10 mouse cellular contexts compared by ENCODE assay signal in the genomic region with DNA sequence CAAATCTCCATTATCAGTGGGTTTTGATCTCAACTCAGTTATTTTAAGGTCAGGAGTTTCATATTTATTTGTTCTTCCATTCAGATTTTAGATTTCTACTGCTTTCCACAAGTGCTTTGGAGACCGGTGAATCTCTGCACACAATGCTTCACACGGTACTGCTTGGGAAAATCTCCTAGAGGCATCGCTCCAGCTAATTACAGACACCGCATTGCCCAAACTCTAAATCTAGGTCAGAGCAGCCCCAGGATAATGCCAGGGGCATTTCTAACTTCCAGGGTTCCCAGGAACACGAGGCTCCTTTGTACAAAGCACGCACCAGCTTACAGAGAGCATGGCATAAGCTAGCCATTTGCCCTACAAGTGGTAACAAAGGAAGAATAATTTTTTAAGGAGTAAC. TPM values are rescaled to one million over a fixed set of nuclear protein-coding genes. Genes with fewer than 3 reads are reported as not detected.
DNase-seq lines count a peak whose midpoint lies in the region; ATAC-seq and TF ChIP-seq lines count a peak whose summit lies in the region.
"Had no signal": no experiment of that assay in that cellular context is flagged by ENCODE, and none has a peak within 500 bp of the region (broad histone marks: within the 10 kb centered on the region; RNA-seq: fewer than 3 reads in every experiment).

No protein-coding gene starts in this region.

- H3K27ac ChIP-seq in left cerebral cortex, adult 2 months: peak overlapping the region; percentile 64; the same call in 1 of the 2 replicates
- H3K27ac ChIP-seq in embryonic facial prominence, embryonic 15.5 days (replicated peaks): peak overlapping the region; percentile 73
- H3K27ac ChIP-seq in olfactory bulb, adult 2 months (ENCODE audit: insufficient read depth, low read depth, low read length): peak overlapping the region; percentile 49; the same call in 1 of the 2 replicates

- H3K36me3 ChIP-seq in embryonic facial prominence, embryonic 15.5 days: no peaks in the 10 kb centered on the region

- intact Hi-C loops in left cerebral cortex, adult 2 months (cut with DNase I): no loop called here
- intact Hi-C loops in left cerebral cortex, postnatal 4 days (cut with DNase I): no loop called here

- H3K9me3 ChIP-seq in embryonic facial prominence, embryonic 15.5 days (replicated peaks): no peaks in the 10 kb centered on the region

- TF ChIP-seq POLR2A in olfactory bulb, adult 2 months (IDR thresholded peaks at IDR 0.05; ENCODE audit: insufficient read depth, low read depth, low read length): no peak

- no peak for TF ChIP-seq CTCF in left cerebral cortex, adult 2 months (IDR thresholded peaks at IDR 0.05)
- no peak for TF ChIP-seq CTCF in olfactory bulb, adult 2 months (IDR thresholded peaks at IDR 0.05; ENCODE audit: insufficient read depth, low read depth, low read length)

- no peak overlapping the region for H3K4me3 ChIP-seq in left cerebral cortex, adult 2 months
- no peak overlapping the region for H3K4me3 ChIP-seq in embryonic facial prominence, embryonic 15.5 days (replicated peaks)
- H3K4me3 ChIP-seq in olfactory bulb, adult 2 months (ENCODE audit: insufficient read depth, low read depth, low read length): no peak overlapping the region

- H3K27me3 ChIP-seq in embryonic facial prominence, embryonic 15.5 days: no peaks in the 10 kb centered on the region

- H3K4me2 ChIP-seq in embryonic facial prominence, embryonic 15.5 days (replicated peaks): peak overlapping the region; percentile 34

- ATAC-seq in embryonic facial prominence, embryonic 15.5 days (ENCODE audit: insufficient number of reproducible peaks, low FRiP score, low TSS enrichment, low read depth): no peak
- no peak for ATAC-seq in megakaryocyte progenitor cell, adult 5-6 weeks (replicated peaks; ENCODE audit: poor library complexity)

- H3K9ac ChIP-seq in embryonic facial prominence, embryonic 15.5 days: no peak overlapping the region

- no peak for DNase-seq in left cerebral cortex, adult 2 months (ENCODE audit: extremely low spot score in 1 of 2, low spot score in 2 of 2)
- no peak for DNase-seq in left cerebral cortex, postnatal 4 days
- peak; percentile 78 for DNase-seq in cerebellum, adult 9-10 months
- DNase-seq in spleen, postnatal 14 days (ENCODE audit: low spot score in 2 of 2): no peak
- DNase-seq in heart, adult 9 months (ENCODE audit: low spot score in 2 of 2): no peak
- DNase-seq: gastrocnemius, postnatal 36 days; thymus, postnatal 4 days had no signal

- 22% methylated on average over 6 of the region's 6 CpGs for WGBS in embryonic facial prominence, embryonic 15.5 days
- 4% methylated on average over 6 of the region's 6 CpGs for WGBS in olfactory bulb, adult 2 months

- H3K4me1 ChIP-seq in embryonic facial prominence, embryonic 15.5 days: peaks cover 35% of the 10 kb centered on the region
- peaks cover 24% of the 10 kb centered on the region for H3K4me1 ChIP-seq in olfactory bulb, adult 2 months (ENCODE audit: control insufficient read depth, insufficient read depth, low read length)

RNA-seq across cellular contexts. Expression of a gene that starts 5.8 kb away (rescaled TPM):
- 10 to 100 TPM; 16.6 to 17.4 TPM for total RNA-seq in left cerebral cortex, adult 2 months (2021)
- total RNA-seq in left cerebral cortex, postnatal 4 days (2021): 10 to 100 TPM; 11.7 to 11.8 TPM
- polyA plus RNA-seq in embryonic facial prominence, embryonic 15.5 days (2015; fragmentation: Nextera tagmentation; extraction: Ambion mirVana): 9.2 and 11.1 TPM in 2 replicates
- polyA plus RNA-seq in olfactory bulb, adult 2 months (2012; ENCODE audit: insufficient read depth, insufficient read length, low replicate concordance, missing spikeins): not detected in 2 replicates
- total RNA-seq in megakaryocyte progenitor cell, adult 5-6 weeks (2015): 8.2 and 9.8 TPM in 2 replicates
- total RNA-seq in megakaryocyte progenitor cell, adult 5-6 weeks (2017): 4.3 and 6.0 TPM in 2 replicates

RNA-seq across cellular contexts. Expression of a gene that starts 20.7 kb away (rescaled TPM):
- under 1 TPM; 0.29 to 0.51 TPM for total RNA-seq in left cerebral cortex, adult 2 months (2021)
- under 1 TPM; 0.32 to 0.60 TPM for total RNA-seq in left cerebral cortex, postnatal 4 days (2021)
- 4.6 and 6.0 TPM in 2 replicates for polyA plus RNA-seq in embryonic facial prominence, embryonic 15.5 days (2015; fragmentation: Nextera tagmentation; extraction: Ambion mirVana)
- not detected in 2 replicates for polyA plus RNA-seq in olfactory bulb, adult 2 months (2012; ENCODE audit: insufficient read depth, insufficient read length, low replicate concordance, missing spikeins)
- 0.67 TPM in 1 of 2 replicates, not detected in the other for total RNA-seq in megakaryocyte progenitor cell, adult 5-6 weeks (2015)
- not detected in 2 replicates for total RNA-seq in megakaryocyte progenitor cell, adult 5-6 weeks (2017)
